Comparison of ENCODE assay signal across 17 mouse cellular contexts in the genomic region with DNA sequence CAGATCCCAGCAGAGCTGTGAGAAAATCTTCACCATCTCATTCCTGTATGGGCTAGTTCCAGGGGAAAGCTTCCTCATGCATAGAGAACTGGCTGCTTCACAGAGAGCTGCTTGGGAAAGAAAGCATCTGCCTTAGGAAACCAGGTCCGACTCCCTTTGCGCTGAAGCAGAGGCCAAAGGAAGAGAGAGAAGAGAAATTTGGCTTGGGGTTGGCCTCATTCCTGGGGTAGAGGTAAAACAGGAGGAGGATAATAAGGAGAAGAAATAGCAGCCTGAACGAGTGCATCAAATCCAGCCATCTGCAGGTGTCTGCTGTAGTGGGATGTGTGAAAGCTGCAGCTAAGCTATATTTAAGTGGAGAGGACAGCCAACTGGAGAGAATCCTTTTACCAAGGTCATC.
A peak's percentile ranks its signal among the peaks of the same experiment; 100 is the strongest.
DNase-seq lines count a peak whose midpoint lies in the region; ATAC-seq lines count a peak whose summit lies in the region.
"Had no signal": no experiment of that assay in that cellular context is flagged by ENCODE, and none has a peak within 500 bp of the region (broad histone marks: within the 10 kb centered on the region; RNA-seq: fewer than 3 reads in every experiment).

No protein-coding gene starts in this region.

- intact Hi-C loops in left cerebral cortex, postnatal 36 days (cut with DNase I): no loop called here

- H3K27me3 ChIP-seq in kidney, embryonic 15.5 days: no peaks in the 10 kb centered on the region
- H3K27me3 ChIP-seq: CH12.LX; midbrain, embryonic 15.5 days; stomach, embryonic 15.5 days had no signal

- no peak overlapping the region for H3K4me2 ChIP-seq in kidney, embryonic 15.5 days
- H3K4me2 ChIP-seq: midbrain, embryonic 15.5 days; stomach, embryonic 15.5 days had no signal

- H3K27ac ChIP-seq in kidney, embryonic 15.5 days: no peak overlapping the region
- H3K27ac ChIP-seq: macrophage; midbrain, embryonic 15.5 days; stomach, embryonic 15.5 days had no signal

- H3K4me1 ChIP-seq in kidney, embryonic 15.5 days: no peaks in the 10 kb centered on the region
- H3K4me1 ChIP-seq: midbrain, embryonic 15.5 days; stomach, embryonic 15.5 days had no signal

- H3K9ac ChIP-seq in kidney, embryonic 15.5 days: no peak overlapping the region
- H3K9ac ChIP-seq: midbrain, embryonic 15.5 days; stomach, embryonic 15.5 days had no signal

- no peaks in the 10 kb centered on the region for H3K9me3 ChIP-seq in kidney, embryonic 15.5 days (replicated peaks)
- H3K9me3 ChIP-seq: midbrain, embryonic 15.5 days; stomach, embryonic 15.5 days had no signal

- peak; percentile 8 for DNase-seq in cerebellum, adult 11 months
- DNase-seq in cerebellum, postnatal 4 days (ENCODE audit: low spot score in 2 of 2): no peak
- DNase-seq in brain, adult 2 months (ENCODE audit: low read depth, low spot score): peak; percentile 77
- peak; percentile 9 for DNase-seq in frontal cortex, postnatal 14 days (ENCODE audit: low spot score in 2 of 2)
- peak; percentile 39 to 44 for DNase-seq in left cerebral cortex, postnatal 36 days (ENCODE audit: low spot score in 2 of 2)
- DNase-seq in lung, postnatal 4 days: no peak
- no peak for DNase-seq in adrenal gland, postnatal 4 days (ENCODE audit: low spot score in 2 of 2)
- DNase-seq: adrenal gland, postnatal 36 days; kidney, adult 8-10 months; liver; lung, adult 2 months; thymus, postnatal 25 days had no signal

- H3K4me3 ChIP-seq in kidney, embryonic 15.5 days (replicated peaks): no peak overlapping the region
- H3K4me3 ChIP-seq: midbrain, embryonic 15.5 days; stomach, embryonic 15.5 days had no signal

- no peak for ATAC-seq in kidney, embryonic 15.5 days (replicated peaks; ENCODE audit: low FRiP score)
- ATAC-seq: midbrain, embryonic 15.5 days had no signal

- no peaks in the 10 kb centered on the region for H3K36me3 ChIP-seq in kidney, embryonic 15.5 days
- H3K36me3 ChIP-seq: midbrain, embryonic 15.5 days; stomach, embryonic 15.5 days had no signal

- WGBS in kidney, embryonic 15.5 days: 78% methylated on average over 3 of the region's 3 CpGs

Comparison
In these comparisons a context has a peak if more than half of its experiments do, and no peak if none do; other contexts are left out.
1. DNase-seq: peak in cerebellum, adult 11 months (single experiment), brain, adult 2 months (single experiment), frontal cortex, postnatal 14 days (2 of 2) and left cerebral cortex, postnatal 36 days (2 of 2); none in cerebellum, postnatal 4 days (0 of 2), lung, postnatal 4 days (0 of 2) and adrenal gland, postnatal 4 days (0 of 2).